Mouse (Mus musculus): ENCODE measurements around the gene Bbox1.

Bbox1 gene

DNA sequence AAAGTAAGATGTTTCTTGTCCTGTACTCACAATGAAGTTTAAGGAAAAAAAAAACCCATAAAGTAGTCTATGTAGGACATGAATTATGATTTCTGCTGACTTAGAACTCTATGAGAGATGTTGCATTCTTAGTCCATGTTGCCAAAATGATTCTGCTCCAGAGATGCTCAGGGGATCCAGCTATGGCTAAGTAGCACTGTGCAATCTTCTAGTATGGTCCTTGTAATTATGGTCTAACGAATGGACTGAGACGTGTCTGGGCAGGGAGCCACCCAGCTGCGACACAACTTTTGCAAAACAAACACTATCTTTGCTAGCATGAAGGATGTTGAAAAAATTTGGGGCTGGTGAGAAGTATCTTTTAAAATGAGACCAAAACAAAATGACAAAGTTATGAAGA lies 45.1 kb downstream of the Bbox1 start:
- no peak for DNase-seq

DNA sequence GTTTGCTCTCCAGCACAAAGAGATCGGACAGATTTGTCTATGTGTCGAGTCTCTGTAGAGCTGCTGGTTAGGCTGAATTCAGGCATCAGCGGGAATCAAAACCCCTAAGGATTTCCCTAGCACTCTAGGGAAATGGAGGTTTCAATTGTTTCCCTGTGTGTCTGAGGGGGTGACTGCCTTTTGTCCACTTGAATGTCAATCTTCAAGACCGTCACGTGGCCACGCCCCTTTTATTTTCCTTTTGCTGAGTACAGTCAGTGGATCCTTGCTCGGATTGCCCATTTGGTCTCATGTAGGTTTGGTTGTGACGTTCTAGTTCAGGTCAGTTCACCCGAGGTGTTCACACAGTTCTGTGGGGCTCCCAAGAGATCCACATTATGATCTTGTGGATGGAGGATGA lies 82.1 kb downstream of the Bbox1 start:
- no peak for DNase-seq

DNA sequence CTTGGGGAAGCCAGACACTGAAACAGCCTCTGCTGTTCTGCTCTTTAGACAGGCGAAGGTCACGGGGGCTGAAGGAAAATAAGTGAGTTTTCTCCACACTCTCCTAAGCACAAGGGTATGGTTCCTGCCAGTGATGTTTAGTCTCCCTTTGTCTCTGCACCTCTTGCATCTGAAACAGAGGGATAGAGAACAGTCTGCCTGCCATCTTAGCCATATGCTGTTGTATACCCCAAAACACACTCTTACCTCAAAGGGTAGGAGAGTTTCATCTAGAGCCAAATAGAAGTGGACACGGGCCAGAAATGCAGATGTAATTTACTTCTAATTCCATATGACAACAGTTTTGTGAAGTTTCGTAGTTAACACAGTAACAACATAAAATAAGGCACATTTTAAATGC lies 83.6 kb downstream of the Bbox1 start:
- DNase-seq: no peak

DNA sequence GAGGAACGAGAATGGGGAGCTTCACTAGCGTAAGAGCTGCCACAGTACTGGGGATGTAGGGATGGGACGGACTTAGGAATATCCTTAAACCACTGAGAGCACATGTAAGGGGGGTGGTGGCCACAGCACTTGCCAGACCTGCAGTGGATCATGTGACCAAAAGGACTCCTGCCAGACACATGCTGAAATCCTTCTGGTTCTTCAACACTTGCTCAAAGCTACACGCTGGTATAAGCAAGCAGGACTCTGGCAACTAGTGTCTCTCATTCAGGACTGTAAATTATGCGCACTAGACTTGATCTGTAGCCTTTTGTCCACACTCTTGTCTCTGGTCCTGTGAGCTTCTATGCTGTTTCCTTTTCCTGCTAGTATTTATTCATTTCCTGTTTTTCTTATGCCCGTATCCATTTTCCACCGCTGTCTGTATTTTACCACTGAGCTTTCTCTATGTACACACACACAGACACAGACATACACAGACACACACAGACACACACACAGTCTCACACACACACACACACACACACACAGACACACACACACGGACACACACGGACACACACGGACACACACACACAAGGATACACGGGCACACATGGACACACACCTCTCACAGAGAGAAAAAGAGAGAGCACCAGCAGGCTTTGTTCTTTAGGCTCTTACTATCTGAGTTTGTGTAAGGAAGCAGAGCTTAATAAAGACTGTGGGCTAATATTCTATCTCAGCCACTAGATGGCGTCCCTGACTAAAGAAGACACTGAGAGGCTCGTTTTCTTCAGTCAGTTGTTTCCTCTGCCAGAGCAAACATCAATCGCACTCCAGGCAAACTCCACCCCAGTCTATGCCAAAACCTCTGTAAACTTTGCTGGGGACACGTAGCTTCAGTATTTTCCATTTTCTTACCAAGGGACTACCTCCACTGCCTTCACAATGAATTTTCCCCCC lies 84.9 kb downstream of the Bbox1 start:
- DNase-seq: peak; percentile 87

DNA sequence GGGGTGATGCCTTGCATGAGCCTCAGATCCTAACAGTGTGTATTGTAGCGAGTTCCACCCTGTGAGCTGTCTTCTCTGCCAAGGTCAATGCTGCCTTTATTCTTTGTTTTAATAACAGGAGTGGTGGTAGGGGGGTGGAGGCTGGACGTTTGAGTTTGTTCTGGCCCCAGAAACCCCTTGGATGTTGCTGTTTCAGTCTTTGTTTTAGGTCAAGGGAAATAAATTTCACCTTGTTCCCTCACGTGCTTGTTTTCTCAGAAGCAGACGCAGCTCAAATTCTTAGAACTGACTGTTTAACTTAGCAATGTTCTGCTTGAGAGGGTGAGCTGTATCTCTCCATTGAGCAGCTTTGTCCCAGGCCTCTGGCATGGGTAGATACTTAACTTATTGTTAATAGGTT lies 87.9 kb downstream of the Bbox1 start:
- DNase-seq: no peak

DNA sequence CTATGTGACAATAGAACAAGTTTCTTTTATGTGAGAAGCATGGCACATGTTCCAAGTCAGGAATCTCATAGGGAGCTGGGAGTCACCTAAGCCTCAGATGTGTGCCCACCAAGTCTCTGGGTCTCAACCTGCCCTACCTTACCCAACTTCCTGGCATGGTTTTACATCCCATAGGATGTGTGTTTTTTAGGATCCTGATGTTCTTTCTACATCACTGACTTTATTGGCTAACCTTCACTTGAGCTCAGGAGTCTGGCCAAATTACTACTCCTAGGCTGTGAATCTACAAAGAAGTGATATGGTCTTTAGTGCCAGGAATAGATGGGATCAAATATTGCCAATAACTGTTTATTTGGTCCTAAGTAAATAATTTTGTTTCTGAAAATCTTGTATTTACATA lies 88.4 kb downstream of the Bbox1 start:
- no peak for DNase-seq

DNA sequence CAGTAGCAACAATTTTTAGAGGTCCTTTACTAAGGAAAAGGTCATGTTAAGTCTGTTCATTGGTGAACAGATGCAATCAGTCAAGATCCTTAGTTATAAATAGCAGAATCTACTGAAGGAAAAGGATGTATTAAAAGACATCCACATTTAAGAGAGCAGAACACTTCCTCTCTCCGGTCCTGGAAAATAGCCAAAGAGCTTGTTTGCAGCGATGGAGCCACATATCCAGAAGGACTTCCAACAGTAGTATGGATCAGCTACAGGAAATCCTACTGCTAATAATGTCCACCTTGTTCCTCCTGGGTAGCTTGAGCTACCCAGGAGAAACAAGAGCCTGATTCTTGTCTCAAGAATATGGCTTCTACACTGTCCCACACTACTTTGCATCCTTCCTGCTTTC lies 91.6 kb downstream of the Bbox1 start:
- DNase-seq: no peak

DNA sequence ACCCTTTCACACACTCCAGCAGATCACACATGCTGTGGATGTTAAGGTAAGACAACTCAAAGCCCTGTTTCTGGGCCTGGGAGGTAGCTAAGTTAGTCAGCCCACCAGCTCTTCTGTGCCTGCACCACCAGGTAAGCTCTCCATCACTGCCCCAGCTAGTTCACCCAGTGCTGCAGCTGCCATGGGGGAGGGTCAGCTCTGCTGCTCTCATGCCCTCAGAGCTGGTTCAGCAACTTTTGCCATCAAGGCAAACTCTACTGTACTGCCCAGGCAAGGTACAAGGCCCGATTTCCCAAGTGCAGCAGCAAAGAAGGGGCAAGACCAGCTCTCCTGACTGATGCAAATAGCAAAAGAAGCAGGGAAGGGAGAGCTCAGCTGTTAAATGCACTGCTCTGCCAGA lies 93.9 kb downstream of the Bbox1 start:
- DNase-seq: no peak

DNA sequence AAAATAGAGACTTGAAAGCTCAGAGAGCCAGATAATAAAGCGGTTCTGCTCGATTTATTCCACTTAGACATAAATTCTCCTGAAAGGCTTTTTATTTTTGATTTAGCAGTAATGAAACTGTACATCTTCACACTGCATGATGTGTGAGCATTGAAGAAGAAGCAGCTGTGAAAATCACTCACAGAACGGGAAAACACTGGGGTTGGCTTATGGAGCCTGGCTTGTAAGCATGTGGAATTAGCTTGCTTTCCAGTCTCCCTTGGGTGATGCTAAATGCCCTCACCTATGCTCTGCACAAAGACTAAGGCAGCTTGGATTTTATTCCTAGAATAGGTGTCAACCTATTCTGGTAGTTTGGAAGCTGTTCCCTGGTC lies 98.7 kb downstream of the Bbox1 start:
- no peak for DNase-seq

DNA sequence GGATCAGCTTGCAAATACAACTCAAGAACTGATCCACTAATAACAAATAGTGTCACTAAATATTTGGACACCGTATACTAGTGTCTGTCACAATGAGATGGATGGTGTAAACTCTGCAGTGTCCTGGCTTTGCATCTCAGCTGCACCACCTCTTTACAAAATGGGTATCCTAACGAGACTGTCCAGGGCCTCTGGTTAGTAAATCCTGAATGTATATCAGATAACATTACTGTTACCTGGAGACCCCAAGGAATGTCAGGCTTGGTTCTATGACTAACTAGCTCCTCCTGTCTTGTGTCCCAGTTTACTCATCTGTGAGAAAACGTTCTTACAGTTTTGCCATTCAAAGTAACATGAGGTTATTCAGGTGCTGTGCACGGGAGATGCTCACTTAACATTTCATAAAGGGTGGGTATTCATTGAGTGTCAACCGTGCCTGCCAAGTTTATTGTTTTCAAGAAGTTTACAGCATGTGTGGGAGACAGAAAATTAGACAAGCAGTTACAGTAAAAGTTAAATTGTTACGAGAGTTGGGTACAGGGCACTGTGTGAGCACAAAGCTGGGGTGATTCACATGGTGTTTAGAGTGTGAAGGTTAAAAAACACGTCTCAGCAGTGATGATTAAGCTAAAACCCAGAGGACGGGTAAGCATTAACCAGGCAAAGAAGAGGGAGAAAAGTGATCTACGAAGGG lies 99.2 kb downstream of the Bbox1 start:
- DNase-seq: no peak

DNA sequence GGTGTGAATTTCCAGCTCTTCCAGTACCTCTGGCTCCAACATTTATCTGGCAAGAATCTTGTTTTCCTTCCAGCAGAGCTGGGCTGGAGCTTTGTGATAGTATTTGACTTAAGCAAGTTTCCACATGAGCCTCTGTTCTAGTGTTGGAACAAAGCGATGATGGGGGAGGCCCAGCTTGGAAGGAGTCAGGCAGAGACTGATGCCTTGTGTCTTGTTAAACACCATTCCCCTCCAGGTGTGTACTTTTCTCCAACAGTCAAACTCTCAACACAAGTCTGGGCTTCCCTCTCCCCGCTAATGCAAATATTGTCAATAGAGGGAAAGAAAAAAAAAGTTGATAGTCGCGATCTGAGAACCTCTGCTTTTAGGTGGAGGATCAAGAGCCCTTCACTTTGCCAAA lies 100.1 kb downstream of the Bbox1 start:
- no peak for DNase-seq

All from retina, postnatal 1 day (tissue).